10 mouse cellular contexts compared by ENCODE assay signal in the genomic region with DNA sequence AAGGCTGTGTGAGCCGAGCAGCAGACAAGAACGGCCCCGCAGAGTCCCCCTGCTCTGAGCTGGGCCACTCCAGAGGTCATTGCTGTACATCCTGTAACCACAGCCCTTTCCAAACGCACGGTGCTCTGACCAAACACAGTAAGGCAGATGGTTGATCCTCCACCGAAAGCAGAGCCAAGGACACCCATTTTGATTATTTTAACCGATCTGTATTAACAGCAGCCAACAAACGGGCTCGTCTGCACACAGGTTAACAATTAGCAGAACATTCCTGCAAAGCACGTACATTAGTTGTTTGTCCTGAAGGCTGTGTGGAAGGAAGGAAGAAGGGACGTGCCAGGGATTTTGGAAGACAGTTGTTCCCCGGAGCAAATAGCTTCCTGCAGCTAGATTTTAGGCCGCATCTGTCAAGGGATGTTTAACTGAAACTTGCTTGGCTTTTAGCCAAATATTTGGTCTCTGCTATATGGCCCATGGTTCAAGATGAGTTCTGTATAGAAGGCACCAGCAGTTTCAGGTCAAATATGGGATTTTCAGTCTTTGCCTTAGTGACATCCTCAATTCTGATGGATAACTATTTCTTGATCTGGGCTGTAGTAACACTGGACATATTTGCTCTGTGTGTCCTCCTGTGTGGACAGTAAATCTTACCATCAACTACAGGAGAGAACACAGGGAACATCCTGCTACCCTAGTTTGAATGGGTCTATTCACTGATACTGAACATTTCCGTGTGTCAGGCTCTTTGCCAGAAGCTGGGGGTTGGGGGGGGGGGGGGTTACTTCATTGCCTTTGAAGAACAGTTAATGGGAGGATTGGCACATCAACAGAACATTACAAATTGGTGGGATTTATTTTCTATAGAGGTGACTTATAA.
DNase-seq lines count a peak whose midpoint lies in the region; ATAC-seq lines count a peak whose summit lies in the region.
"Had no signal": no experiment of that assay in that cellular context is flagged by ENCODE, and none has a peak within 500 bp of the region (broad histone marks: within the 10 kb centered on the region; RNA-seq: fewer than 3 reads in every experiment).

No protein-coding gene starts in this region.

- peaks cover 19% of the 10 kb centered on the region; the same call in 1 of the 2 replicates for H3K4me1 ChIP-seq in hindbrain, embryonic 15.5 days (replicated peaks)
- H3K4me1 ChIP-seq in hindbrain, embryonic 12.5 days, result peaks cover 9% of the 10 kb centered on the region
- peaks cover 12% of the 10 kb centered on the region for H3K4me1 ChIP-seq in brown adipose tissue, adult 24 weeks (ENCODE audit: control insufficient read depth, insufficient read depth, insufficient read length, low read length)

- no peak overlapping the region for H3K4me2 ChIP-seq in hindbrain, embryonic 15.5 days
- H3K4me2 ChIP-seq in hindbrain, embryonic 12.5 days (replicated peaks), result no peak overlapping the region

- H3K9ac ChIP-seq in hindbrain, embryonic 15.5 days, result no peak overlapping the region
- H3K9ac ChIP-seq in hindbrain, embryonic 12.5 days, result no peak overlapping the region

- WGBS in hindbrain, embryonic 15.5 days, result 38% methylated on average over 14 of the region's 14 CpGs
- 67% methylated on average over 14 of the region's 14 CpGs for WGBS in hindbrain, embryonic 12.5 days

- H3K27me3 ChIP-seq in hindbrain, embryonic 15.5 days, result no peaks in the 10 kb centered on the region
- H3K27me3 ChIP-seq in hindbrain, embryonic 12.5 days, result no peaks in the 10 kb centered on the region

- no peaks in the 10 kb centered on the region for H3K36me3 ChIP-seq in hindbrain, embryonic 15.5 days
- no peaks in the 10 kb centered on the region for H3K36me3 ChIP-seq in hindbrain, embryonic 12.5 days

- no peaks in the 10 kb centered on the region for H3K9me3 ChIP-seq in hindbrain, embryonic 15.5 days
- no peaks in the 10 kb centered on the region for H3K9me3 ChIP-seq in hindbrain, embryonic 12.5 days (replicated peaks)

- peak; percentile 36 to 51 for DNase-seq in cerebellum, adult 18-20 months
- no peak for DNase-seq in cerebellum, postnatal 36 days
- DNase-seq in kidney, postnatal 36 days, result peak; percentile 34 to 42
- DNase-seq in thymus, postnatal 25 days, result no peak
- no peak for DNase-seq in urinary bladder, adult 2 months (ENCODE audit: low spot score)
- DNase-seq: gastrocnemius, postnatal 25 days; spleen, adult 18-20 months had no signal

- peak; percentile 43 for ATAC-seq in hindbrain, embryonic 15.5 days (ENCODE audit: low FRiP score, low read depth)
- no peak for ATAC-seq in hindbrain, embryonic 12.5 days (ENCODE audit: low FRiP score)

- peak overlapping the region; percentile 56 for H3K27ac ChIP-seq in hindbrain, embryonic 15.5 days (replicated peaks)
- no peak overlapping the region for H3K27ac ChIP-seq in hindbrain, embryonic 12.5 days
- H3K27ac ChIP-seq in brown adipose tissue, adult 24 weeks (replicated peaks; ENCODE audit: low read depth, low read length), result peak overlapping the region; percentile 7; the same call in 1 of the 2 replicates

- H3K4me3 ChIP-seq in hindbrain, embryonic 15.5 days, result no peak overlapping the region
- H3K4me3 ChIP-seq in hindbrain, embryonic 12.5 days, result no peak overlapping the region
- no peak overlapping the region for H3K4me3 ChIP-seq in brown adipose tissue, adult 24 weeks (ENCODE audit: insufficient read depth, low read depth, low read length)

Comparison
In these comparisons a context has a peak if more than half of its experiments do, and no peak if none do; other contexts are left out.
1. DNase-seq: peak in cerebellum, adult 18-20 months (2 of 2) and kidney, postnatal 36 days (2 of 2); none in cerebellum, postnatal 36 days (0 of 2), thymus, postnatal 25 days (single experiment) and urinary bladder, adult 2 months (single experiment).